Mouse (Mus musculus) neural tube, embryonic 13.5 days (tissue): ENCODE data around the gene Palm2. TPM values are rescaled to one million over a fixed set of nuclear protein-coding genes. Genes with fewer than 3 reads are reported as not detected.

Experiments
- polyA plus RNA-seq: library from polyadenylated mRNA; unstranded; fragments of >200 nt; fragmentation: Nextera tagmentation; extraction: Ambion mirVana; gene quantifications from 2 replicates; pipeline ENCODE4 v1.2.1, GENCODE M21; 2015

The Palm2 gene
- polyA plus RNA-seq, 1 experiment from 2014 or later = 7.8 TPM

Other genes starting within 250 kb of the Palm2 start
- 6.9 and 7.7 TPM in 2 replicates for gene Ptpn3, start 132.4 kb upstream of the Palm2 start, polyA plus RNA-seq
- 9.1 and 11.1 TPM in 2 replicates for gene Pakap, start 133.9 kb downstream of the Palm2 start, polyA plus RNA-seq